Mouse (Mus musculus) forebrain, embryonic 15.5 days (tissue): ENCODE data around the gene Pak2. TPM values are rescaled to one million over a fixed set of nuclear protein-coding genes. Genes with fewer than 3 reads are reported as not detected.

Source experiments
- ATAC-seq: fragments of 200-750 bp; cut with Nextera tagmentation; replicated peaks from 2 replicates; pipeline ENCODE4 v1.8.0; 2017; ENCODE audit warnings: mild to moderate bottlenecking, moderate TSS enrichment, moderate library complexity
- H3K27ac ChIP-seq: fragments of 300-500 bp; sonication (generic); replicated peaks from 2 replicates; pipeline ENCODE4 v1.5.1; 2015; ENCODE audit warnings: mild to moderate bottlenecking, inconsistent platforms
- H3K27me3 ChIP-seq: fragments of 300-500 bp; sonication (generic); 2 replicates; pipeline ENCODE4 v1.6.1; 2015; ENCODE audit warnings: inconsistent platforms
- H3K36me3 ChIP-seq: fragments of 300-500 bp; sonication (generic); 2 replicates; pipeline ENCODE4 v1.6.1; 2015; ENCODE audit warnings: mild to moderate bottlenecking, inconsistent platforms
- H3K4me1 ChIP-seq: fragments of 300-500 bp; sonication (generic); 2 replicates; pipeline ENCODE4 v1.6.1; 2015; ENCODE audit warnings: inconsistent platforms
- H3K4me2 ChIP-seq: fragments of 300-500 bp; sonication (generic); replicated peaks from 2 replicates; pipeline ENCODE4 v1.6.1; 2015; ENCODE audit warnings: mild to moderate bottlenecking, inconsistent platforms
- H3K4me3 ChIP-seq: fragments of 300-500 bp; sonication (generic); 2 replicates; pipeline ENCODE4 v1.5.1; 2015; ENCODE audit warnings: mild to moderate bottlenecking, inconsistent platforms
- H3K9ac ChIP-seq: fragments of 300-500 bp; sonication (generic); replicated peaks from 2 replicates; pipeline ENCODE4 v1.6.1; 2015; ENCODE audit warnings: mild to moderate bottlenecking, inconsistent platforms
- H3K9me3 ChIP-seq: fragments of 300-500 bp; sonication (generic); 2 replicates; pipeline ENCODE4 v1.6.1; 2016; ENCODE audit warnings: inconsistent platforms
- WGBS: fragments of 180-500 bp; shearing (Covaris S2); methylation state at CpG from one replicate; pipeline ENCODE4 v1.1.7; 2015; ENCODE audit warnings: mixed read lengths; 5-methylcytosine and 5-hydroxymethylcytosine counted together
- microRNA-seq: library from miRNA; unstranded; fragments of <30 nt; microRNA quantifications from one replicate; pipeline ENCODE4, GENCODE M21; 2016
- polyA plus RNA-seq: library from polyadenylated mRNA; unstranded; fragments of >200 nt; fragmentation: Nextera tagmentation; extraction: Ambion mirVana; gene quantifications from 2 replicates; pipeline ENCODE4 v1.2.1, GENCODE M21; 2015

The Pak2 gene
- polyA plus RNA-seq, 1 experiment from 2014 or later = 46.1 TPM

DNA sequence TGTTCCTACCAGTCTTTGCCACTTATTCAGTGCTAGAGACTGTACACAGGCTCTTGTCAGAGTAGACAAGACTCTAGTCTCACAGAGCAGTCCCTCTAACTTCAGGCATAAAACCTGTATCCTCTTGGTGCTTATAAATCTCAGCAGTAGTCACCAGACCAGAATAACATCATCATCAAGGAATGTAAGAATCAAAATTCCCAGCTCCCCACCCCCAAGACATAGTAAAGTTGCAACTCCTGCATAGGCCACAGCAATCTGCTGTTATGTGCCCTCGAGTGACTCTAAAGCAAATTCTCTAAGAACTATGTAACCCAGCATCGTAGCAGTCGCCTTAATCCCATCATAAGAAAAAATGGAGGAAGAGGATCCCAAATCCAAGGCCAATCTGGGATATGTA lies 99.6 kb downstream of the Pak2 start:
- no peak overlapping the region for H3K27ac ChIP-seq
- no peak overlapping the region for H3K9ac ChIP-seq
- no peak overlapping the region for H3K4me3 ChIP-seq
- H3K4me2 ChIP-seq = no peak overlapping the region
- H3K4me1 ChIP-seq = no peaks in the 10 kb centered on the region
- peaks cover 41% of the 10 kb centered on the region for H3K36me3 ChIP-seq
- H3K27me3 ChIP-seq = no peaks in the 10 kb centered on the region
- no peak for ATAC-seq
- WGBS = 96% methylated on average over 3 of the region's 3 CpGs
- no peaks in the 10 kb centered on the region for H3K9me3 ChIP-seq

DNA sequence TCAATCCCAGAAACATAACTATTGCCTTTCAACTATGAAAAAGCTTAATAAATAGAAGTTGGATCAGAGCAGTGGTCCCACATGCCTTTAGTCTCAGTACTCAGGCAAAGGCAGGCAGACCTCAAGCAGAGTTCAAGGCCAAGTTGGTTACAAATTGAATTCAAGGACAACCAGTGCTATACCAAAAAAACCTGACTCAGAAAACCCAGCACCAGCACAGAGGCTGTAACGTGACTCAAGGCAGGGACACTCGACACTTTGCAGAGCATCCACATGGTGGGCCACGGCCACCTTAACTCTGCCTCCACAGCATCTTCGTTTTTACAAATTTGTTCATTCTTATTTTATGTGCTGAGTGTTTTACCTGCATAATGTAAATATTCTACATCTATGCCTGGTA lies 103.9 kb downstream of the Pak2 start:
- ATAC-seq = no peak
- H3K27ac ChIP-seq = no peak overlapping the region
- H3K4me3 ChIP-seq = no peak overlapping the region
- no peaks in the 10 kb centered on the region for H3K4me1 ChIP-seq
- H3K27me3 ChIP-seq = no peaks in the 10 kb centered on the region
- 94% methylated on average over 4 of the region's 4 CpGs for whole genome bisulfite sequencing
- H3K36me3 ChIP-seq = peaks cover 30% of the 10 kb centered on the region
- no peaks in the 10 kb centered on the region for H3K9me3 ChIP-seq
- H3K4me2 ChIP-seq = no peak overlapping the region
- H3K9ac ChIP-seq = no peak overlapping the region

Small RNA genes lying within 50 kb of the gene (microRNA-seq; reads per million reads assigned to microRNA genes)
- gene Gm26269 = not detected

Other genes starting within 250 kb of the Pak2 start
- gene Meltf, start 200.5 kb downstream of the Pak2 start, polyA plus RNA-seq = 0.09 and 0.13 TPM in 2 replicates
- gene Pigz, start 145.5 kb downstream of the Pak2 start, polyA plus RNA-seq = 2.1 and 2.9 TPM in 2 replicates
- 106 and 113 TPM in 2 replicates for gene 0610012G03Rik, start 130.8 kb downstream of the Pak2 start, polyA plus RNA-seq
- 115 and 116 TPM in 2 replicates for gene Ncbp2, start 130.8 kb downstream of the Pak2 start, polyA plus RNA-seq
- 17.2 and 18.4 TPM in 2 replicates for gene Senp5, start 76.1 kb downstream of the Pak2 start, polyA plus RNA-seq
- 130 TPM in 2 replicates for gene Pigx, start 20.4 kb upstream of the Pak2 start, polyA plus RNA-seq
- gene Cep19, start 20.5 kb upstream of the Pak2 start, polyA plus RNA-seq = 41.7 and 45.7 TPM in 2 replicates
- 7.8 and 8.2 TPM in 2 replicates for gene Nrros, start 86.3 kb upstream of the Pak2 start, polyA plus RNA-seq
- gene Bex6, start 100.5 kb upstream of the Pak2 start, polyA plus RNA-seq = not detected in 2 replicates
- 20.2 and 22.8 TPM in 2 replicates for gene Fbxo45, start 167.8 kb upstream of the Pak2 start, polyA plus RNA-seq
- 16.6 and 17.4 TPM in 2 replicates for gene Wdr53, start 167.9 kb upstream of the Pak2 start, polyA plus RNA-seq
- not detected in 2 replicates for gene Smco1, start 192.1 kb upstream of the Pak2 start, polyA plus RNA-seq
- gene Rnf168, start 198.1 kb upstream of the Pak2 start, polyA plus RNA-seq = 35.9 and 36.0 TPM in 2 replicates